Mouse (Mus musculus): ENCODE measurements around the gene Mycbpap. TPM values are rescaled to one million over a fixed set of nuclear protein-coding genes. Genes with fewer than 3 reads are reported as not detected.

The Mycbpap gene
- total and polyA plus RNA-seq, 2 experiments, result 0.02 to 0.09 TPM

GRCm38 (mm10) chr11:94564437-94565150 lies 43.1 kb upstream of the Mycbpap start, which contains the start of gene Chad:
TSS of gene Chad (plus strand) at chr11:94565047.
- Histone ChIP-seq H3K27me3 (ENCODE audit: control insufficient read depth, insufficient read depth, low read length) (no peaks in the 10 kb centered on the region), H3K27ac (replicated peaks; ENCODE audit: insufficient read depth, low read depth, low read length) (no peak within 1 kb of the TSS), H3K36me3 (ENCODE audit: control insufficient read depth, insufficient read depth, low read length) (peaks cover 19% of the 10 kb centered on the region), H3K4me1 (ENCODE audit: control insufficient read depth, insufficient read depth, low read length) (no peaks in the 10 kb centered on the region), H3K79me2 (ENCODE audit: control insufficient read depth, insufficient read depth, low read length) (no peaks in the 10 kb centered on the region), H3K9ac (ENCODE audit: low read depth, low read length) (no peak within 1 kb of the TSS), H3K4me3 (ENCODE audit: insufficient read depth, low read depth, low read length) (peak within 1 kb of the TSS; percentile 12; the same call in 1 of the 2 replicates)
- WGBS, result 67% methylated on average over 35 of the region's 35 CpGs
- TF ChIP-seq POLR2A (IDR thresholded peaks at IDR 0.05; ENCODE audit: extremely low read depth, insufficient read depth, low read length) (no peak), CTCF (IDR thresholded peaks at IDR 0.05; ENCODE audit: low read depth, low read length) (no peak)
- no peak for DNase-seq (ENCODE audit: extremely low read depth, low read depth, low spot score)

DNA sequence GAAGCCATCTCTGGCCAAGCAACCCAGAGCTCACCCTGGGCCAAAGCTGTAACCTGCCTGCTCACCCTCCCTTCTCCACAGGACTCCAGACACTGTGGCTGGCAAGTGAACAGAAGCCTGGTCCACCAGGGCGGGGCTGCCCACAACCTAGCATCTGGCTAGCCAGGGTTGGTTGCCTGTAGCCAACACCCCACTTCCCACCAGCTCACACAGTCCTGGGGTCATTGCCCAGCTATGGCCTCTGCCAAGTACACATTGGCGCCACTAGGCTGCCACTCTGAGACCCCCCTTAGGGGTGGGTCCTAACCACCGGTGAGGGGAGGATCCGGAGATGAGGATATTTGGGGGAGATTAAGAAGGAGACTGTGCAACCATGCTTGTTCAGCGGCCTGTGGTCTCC lies 42.3 kb upstream of the Mycbpap start:
- no peak overlapping the region for H3K27ac ChIP-seq (replicated peaks; ENCODE audit: insufficient read depth, low read depth, low read length)
- no peaks in the 10 kb centered on the region for H3K4me1 ChIP-seq (ENCODE audit: control insufficient read depth, insufficient read depth, low read length)
- no peak for TF ChIP-seq CTCF (IDR thresholded peaks at IDR 0.05; ENCODE audit: low read depth, low read length)
- no peak for TF ChIP-seq POLR2A (IDR thresholded peaks at IDR 0.05; ENCODE audit: extremely low read depth, insufficient read depth, low read length)
- H3K79me2 ChIP-seq (ENCODE audit: control insufficient read depth, insufficient read depth, low read length), result no peaks in the 10 kb centered on the region
- no peak overlapping the region for H3K4me3 ChIP-seq (ENCODE audit: insufficient read depth, low read depth, low read length)
- WGBS, result 66% methylated on average over 5 of the region's 5 CpGs
- no peaks in the 10 kb centered on the region for H3K27me3 ChIP-seq (ENCODE audit: control insufficient read depth, insufficient read depth, low read length)
- DNase-seq (ENCODE audit: extremely low read depth, low read depth, low spot score), result no peak
- H3K36me3 ChIP-seq (ENCODE audit: control insufficient read depth, insufficient read depth, low read length), result peaks cover 18% of the 10 kb centered on the region; the same call in 1 of the 2 replicates
- no peak overlapping the region for H3K9ac ChIP-seq (ENCODE audit: low read depth, low read length)

DNA sequence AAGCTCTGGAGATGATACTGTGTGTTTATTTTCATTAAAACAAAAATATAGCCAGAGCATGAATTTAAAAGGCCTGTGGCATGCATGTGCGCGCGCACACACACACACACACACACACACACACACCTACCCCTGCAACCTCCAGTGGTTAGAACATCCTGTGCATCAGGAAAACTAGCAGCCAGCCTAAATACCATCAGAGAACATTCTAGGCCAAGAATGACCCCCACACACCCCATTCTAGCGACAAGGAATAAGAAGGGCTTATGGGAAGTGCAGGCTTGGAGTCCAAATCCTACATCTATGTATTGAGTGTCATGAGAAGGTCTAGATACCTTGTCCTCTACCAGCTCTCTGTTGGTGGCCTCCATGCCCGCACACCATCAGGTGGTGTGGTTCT lies 41.8 kb upstream of the Mycbpap start:
- Histone ChIP-seq H3K4me3 (ENCODE audit: insufficient read depth, low read depth, low read length) (no peak overlapping the region), H3K36me3 (ENCODE audit: control insufficient read depth, insufficient read depth, low read length) (peaks cover 21% of the 10 kb centered on the region; the same call in 1 of the 2 replicates), H3K27me3 (ENCODE audit: control insufficient read depth, insufficient read depth, low read length) (no peaks in the 10 kb centered on the region), H3K4me1 (ENCODE audit: control insufficient read depth, insufficient read depth, low read length) (no peaks in the 10 kb centered on the region), H3K79me2 (ENCODE audit: control insufficient read depth, insufficient read depth, low read length) (no peaks in the 10 kb centered on the region), H3K9ac (ENCODE audit: low read depth, low read length) (no peak overlapping the region), H3K27ac (replicated peaks; ENCODE audit: insufficient read depth, low read depth, low read length) (no peak overlapping the region)
- DNase-seq (ENCODE audit: extremely low read depth, low read depth, low spot score), result no peak
- TF ChIP-seq CTCF (IDR thresholded peaks at IDR 0.05; ENCODE audit: low read depth, low read length) (no peak), POLR2A (IDR thresholded peaks at IDR 0.05; ENCODE audit: extremely low read depth, insufficient read depth, low read length) (no peak)
- WGBS, result 93% methylated on average over 5 of the region's 5 CpGs

DNA sequence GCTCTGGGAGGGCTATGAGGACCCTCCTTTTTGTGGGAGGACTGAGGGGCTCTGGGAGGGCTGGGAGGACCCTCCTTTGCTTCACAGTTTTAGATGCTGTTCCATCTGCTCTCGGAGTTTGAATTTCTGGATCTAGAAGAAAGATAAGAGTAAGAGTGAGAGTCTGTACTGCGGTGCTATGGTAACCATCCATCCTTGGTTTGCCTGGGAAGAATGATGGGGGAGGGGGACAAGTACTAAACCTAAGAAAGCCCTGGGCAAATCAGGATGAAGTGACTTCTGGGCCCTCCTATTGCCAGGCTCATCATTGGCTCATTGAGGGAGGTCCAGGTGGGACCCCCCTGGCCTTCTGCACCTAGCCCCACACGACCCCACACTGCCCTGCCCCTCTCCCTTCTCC lies 36.7 kb upstream of the Mycbpap start:
- Histone ChIP-seq H3K27me3 (ENCODE audit: control insufficient read depth, insufficient read depth, low read length) (no peaks in the 10 kb centered on the region), H3K79me2 (ENCODE audit: control insufficient read depth, insufficient read depth, low read length) (no peaks in the 10 kb centered on the region), H3K4me3 (ENCODE audit: insufficient read depth, low read depth, low read length) (no peak overlapping the region), H3K9ac (ENCODE audit: low read depth, low read length) (no peak overlapping the region), H3K27ac (replicated peaks; ENCODE audit: insufficient read depth, low read depth, low read length) (no peak overlapping the region), H3K36me3 (ENCODE audit: control insufficient read depth, insufficient read depth, low read length) (peaks cover 35% of the 10 kb centered on the region; the same call in 1 of the 2 replicates), H3K4me1 (ENCODE audit: control insufficient read depth, insufficient read depth, low read length) (no peaks in the 10 kb centered on the region)
- no peak for TF ChIP-seq CTCF (IDR thresholded peaks at IDR 0.05; ENCODE audit: low read depth, low read length)
- TF ChIP-seq POLR2A (IDR thresholded peaks at IDR 0.05; ENCODE audit: extremely low read depth, insufficient read depth, low read length), result no peak
- DNase-seq (ENCODE audit: extremely low read depth, low read depth, low spot score), result no peak
- WGBS, result 93% methylated on average over 3 of the region's 3 CpGs

DNA sequence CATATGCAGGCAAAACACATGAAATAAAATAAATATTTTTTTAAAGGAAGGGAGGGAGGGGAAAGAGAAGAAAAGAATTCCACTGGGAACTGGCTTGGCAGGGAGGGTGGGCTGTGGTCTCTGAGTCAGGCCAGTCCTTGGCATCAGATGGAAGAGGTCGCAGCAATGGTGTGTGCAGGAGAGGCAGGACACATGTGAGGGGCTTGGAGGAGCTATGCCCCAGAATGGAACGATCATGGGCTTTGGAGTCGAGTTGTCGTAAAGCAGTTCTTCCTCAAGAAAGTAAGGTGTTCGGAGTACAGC lies 28.9 kb upstream of the Mycbpap start:
- H3K4me3 ChIP-seq (ENCODE audit: insufficient read depth, low read depth, low read length), result no peak overlapping the region
- H3K79me2 ChIP-seq (ENCODE audit: control insufficient read depth, insufficient read depth, low read length), result no peaks in the 10 kb centered on the region
- H3K27me3 ChIP-seq (ENCODE audit: control insufficient read depth, insufficient read depth, low read length), result no peaks in the 10 kb centered on the region
- H3K4me1 ChIP-seq (ENCODE audit: control insufficient read depth, insufficient read depth, low read length), result peaks cover 5% of the 10 kb centered on the region; the same call in 1 of the 2 replicates
- H3K9ac ChIP-seq (ENCODE audit: low read depth, low read length), result no peak overlapping the region
- no peak overlapping the region for H3K27ac ChIP-seq (replicated peaks; ENCODE audit: insufficient read depth, low read depth, low read length)
- no peak for DNase-seq (ENCODE audit: extremely low read depth, low read depth, low spot score)
- H3K36me3 ChIP-seq (ENCODE audit: control insufficient read depth, insufficient read depth, low read length), result peaks cover 10% of the 10 kb centered on the region; the same call in 1 of the 2 replicates
- no peak for TF ChIP-seq POLR2A (IDR thresholded peaks at IDR 0.05; ENCODE audit: extremely low read depth, insufficient read depth, low read length)
- TF ChIP-seq CTCF (IDR thresholded peaks at IDR 0.05; ENCODE audit: low read depth, low read length), result no peak
- 84% methylated on average over 5 of the region's 5 CpGs for WGBS

Measured in liver, adult 2 months (tissue).